Mouse (Mus musculus) neutrophil, adult 65 days (primary cell): ENCODE measurements around the gene Ccser1. TPM values are rescaled to one million over a fixed set of nuclear protein-coding genes. Genes with fewer than 3 reads are reported as not detected.

Experiments
- total RNA-seq: library from RNA; stranded (reverse); gene quantifications from 2 replicates; pipeline ENCODE4 v1.2.4, GENCODE M21; 2023

Gene Ccser1
- total RNA-seq, result 0.73 TPM in 1 of 2 replicates, not detected in the other

GRCm38 (mm10) chr6:61179949-61180755 lies at the start of gene Ccser1:
TSS of gene Ccser1 (plus strand) at chr6:61180324.

